Mouse (Mus musculus): ENCODE results near the gene Snrpb2. TPM values are rescaled to one million over a fixed set of nuclear protein-coding genes. Genes with fewer than 3 reads are reported as not detected.

Gene Snrpb2
- total RNA-seq, 2 experiments from 2014 or later = 15.2 to 21.2 TPM

DNA sequence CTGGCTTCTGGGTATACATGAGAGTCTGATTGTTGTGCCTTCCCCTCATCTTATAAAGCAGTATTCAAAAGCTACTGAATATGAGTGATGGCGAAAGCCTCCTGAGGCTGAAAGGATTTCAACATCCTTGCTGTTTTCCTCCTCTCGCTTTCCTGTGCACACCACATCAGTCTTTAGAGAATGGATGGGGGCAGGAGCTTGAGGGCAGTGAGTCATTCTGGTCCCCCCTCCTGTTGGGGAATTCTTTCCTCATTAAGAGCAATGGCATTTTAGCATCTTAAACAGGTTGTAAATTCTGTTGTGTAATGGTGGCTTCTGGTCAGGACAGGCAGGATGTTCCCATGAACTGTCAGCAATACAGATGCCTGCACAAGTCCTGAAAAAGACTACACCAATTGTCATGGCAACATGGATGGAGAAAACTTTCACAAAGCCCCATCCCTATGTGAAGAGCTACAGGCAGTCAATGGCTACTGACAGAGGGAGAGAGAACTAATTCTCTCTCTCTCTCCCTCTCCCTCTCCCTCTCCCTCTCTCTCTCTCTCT, 22.1 kb downstream of the Snrpb2 start:
- DNase-seq = no peak
- intact Hi-C loops (cut with DNase I; ENCODE audit: low total_unique reads) = no loop called here

GRCm38 (mm10) chr2:143089866-143090265, 27.0 kb downstream of the Snrpb2 start:
- intact Hi-C loops (cut with DNase I; ENCODE audit: low total_unique reads) = loop anchor here (10.0 kb wide), 1 partner anchor 235 kb away; no protein-coding TSS in a partner anchor

DNA sequence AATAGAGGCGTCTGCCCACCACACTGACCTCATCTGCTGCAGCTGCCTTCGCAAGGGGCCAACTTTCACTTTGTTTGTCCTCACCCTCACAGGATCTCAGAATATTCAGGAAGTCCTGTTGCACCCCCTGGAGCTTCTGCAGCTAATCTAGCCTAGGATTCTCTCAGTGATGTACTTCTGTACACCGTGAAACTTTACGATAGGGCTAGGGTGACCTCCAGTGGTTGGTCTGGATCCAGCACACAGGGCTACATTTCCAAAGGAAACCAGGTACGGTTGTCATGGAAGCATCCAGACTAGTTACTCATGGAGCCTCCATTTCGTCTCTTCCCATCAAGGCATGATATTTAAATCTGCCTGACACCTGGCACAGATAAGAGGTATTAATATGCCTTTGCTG, 30.9 kb downstream of the Snrpb2 start:
- intact Hi-C loops (cut with DNase I; ENCODE audit: low total_unique reads) = loop anchor here (10.0 kb wide), 1 partner anchor 239 kb away; no protein-coding TSS in a partner anchor
- DNase-seq = peak; percentile 29

More at GRCm38 (mm10) chr2:143089866-143090265, 27.0 kb downstream of the Snrpb2 start:
- DNase-seq = no peak

GRCm38 (mm10) chr2:143094761-143095160, 31.9 kb downstream of the Snrpb2 start:
- intact Hi-C loops (cut with DNase I; ENCODE audit: low total_unique reads) = loop anchor here (10.0 kb wide), 1 partner anchor 240 kb away; no protein-coding TSS in a partner anchor
- no peak for DNase-seq

DNA sequence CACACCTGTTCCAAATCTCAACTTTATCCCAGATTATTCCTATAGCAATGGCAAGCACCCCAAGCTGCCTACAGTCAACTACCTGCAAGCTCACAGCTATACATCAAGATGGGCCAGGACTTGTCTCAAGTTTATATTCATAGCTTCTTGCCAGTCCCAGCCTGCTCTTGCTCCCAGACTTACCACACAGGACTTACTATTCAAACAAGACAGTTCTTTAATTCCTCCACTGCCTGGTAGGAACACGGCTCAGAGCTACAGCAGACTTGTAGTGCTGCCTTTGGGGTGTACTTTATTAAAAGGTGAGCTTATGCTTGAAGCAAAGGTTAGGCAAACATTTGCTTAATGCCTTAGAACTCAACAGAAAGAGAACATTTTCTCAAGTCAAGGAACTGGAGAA, 34.3 kb downstream of the Snrpb2 start:
- DNase-seq = no peak
- intact Hi-C loops (cut with DNase I; ENCODE audit: low total_unique reads) = loop anchor here (10.0 kb wide), 1 partner anchor 242 kb away; no protein-coding TSS in a partner anchor

DNA sequence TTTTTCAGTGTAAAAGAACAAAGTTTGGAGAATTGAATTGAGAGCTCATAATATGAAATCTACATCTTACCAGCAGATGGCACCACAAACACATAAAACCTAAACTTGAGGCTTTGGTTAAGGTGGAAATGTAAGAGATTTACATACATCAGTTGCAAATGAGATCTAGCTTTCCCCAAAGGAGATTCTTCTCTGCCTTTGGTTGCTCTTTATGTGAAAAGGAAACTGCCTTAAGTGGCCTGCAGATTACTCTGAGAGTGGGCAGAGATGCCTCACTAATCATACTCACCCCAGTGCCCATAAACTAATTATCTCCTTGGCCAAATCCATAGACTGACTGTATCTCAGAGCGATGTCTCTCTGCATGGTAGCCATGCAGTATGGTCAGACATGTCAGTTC, 51.0 kb downstream of the Snrpb2 start:
- no peak for DNase-seq
- intact Hi-C loops (cut with DNase I; ENCODE audit: low total_unique reads) = loop anchor here (5.0 kb wide), 1 partner anchor 663 kb away; no protein-coding TSS in a partner anchor

DNA sequence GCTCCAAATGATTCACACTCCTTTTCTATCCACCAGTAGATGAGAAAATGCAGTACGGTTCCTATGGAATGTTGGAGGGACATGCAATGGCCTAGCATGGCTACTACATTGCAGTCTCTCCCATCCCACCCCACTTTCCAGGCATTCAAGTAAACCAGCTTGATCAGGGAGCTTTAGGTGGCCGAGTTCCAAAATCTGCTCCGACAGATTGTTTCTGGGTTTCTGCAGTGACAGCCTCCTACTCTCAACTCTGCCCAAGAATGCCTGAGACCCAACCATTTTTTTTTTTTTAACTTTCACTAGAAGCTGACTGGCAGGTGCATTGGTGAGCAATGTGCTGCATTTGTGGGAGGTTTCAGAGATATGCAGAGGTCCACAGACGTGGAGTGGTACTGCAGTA, 51.9 kb downstream of the Snrpb2 start:
- intact Hi-C loops (cut with DNase I; ENCODE audit: low total_unique reads) = loop anchor here (5.0 kb wide), 1 partner anchor 663 kb away; no protein-coding TSS in a partner anchor
- no peak for DNase-seq

DNA sequence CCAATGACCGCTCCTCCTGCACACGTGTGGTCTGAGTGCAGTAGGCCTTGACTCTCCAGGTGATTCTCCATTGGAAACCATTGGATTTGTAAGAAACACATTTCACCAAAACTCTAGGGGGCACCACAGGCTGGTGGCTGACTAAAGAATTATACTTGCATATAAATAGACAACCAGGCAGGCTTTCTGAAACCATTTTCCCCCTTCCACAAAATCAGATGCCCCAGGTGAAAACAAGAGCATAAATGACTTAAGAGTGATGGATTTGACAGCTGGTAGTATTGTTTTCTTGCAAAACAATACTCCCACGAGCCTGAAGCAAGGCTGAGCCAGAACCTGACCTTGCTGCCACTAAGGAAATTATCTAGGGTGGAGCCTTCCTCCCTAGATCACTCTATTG, 54.6 kb downstream of the Snrpb2 start:
- no peak for DNase-seq
- intact Hi-C loops (cut with DNase I; ENCODE audit: low total_unique reads) = no loop called here

DNA sequence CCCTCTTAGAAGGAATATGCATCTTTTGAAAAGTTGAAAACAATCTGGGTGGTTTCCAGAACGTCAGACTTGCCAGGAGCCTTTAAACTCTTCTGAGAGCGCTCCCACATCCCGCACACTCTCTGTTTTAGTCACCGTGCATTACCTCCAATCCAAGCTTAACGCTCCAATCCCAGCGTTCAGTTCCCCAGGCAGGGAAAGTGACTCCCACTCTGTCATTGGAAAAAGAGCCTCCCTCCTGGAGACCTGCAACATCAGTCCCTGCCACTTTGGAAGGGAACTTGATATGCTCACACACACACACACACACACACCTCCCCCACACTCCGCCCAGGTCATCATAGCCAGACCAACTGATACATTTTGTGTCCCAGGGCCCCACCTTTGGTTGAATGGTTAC, 55.4 kb downstream of the Snrpb2 start:
- DNase-seq = no peak
- intact Hi-C loops (cut with DNase I; ENCODE audit: low total_unique reads) = no loop called here

Other genes with a start within 250 kb of the Snrpb2 start
- gene Kif16b, start 161.5 kb upstream of the Snrpb2 start, total RNA-seq (2021) = 10 to 100 TPM; 24.5 to 29.7 TPM
- gene Otor, start 15.4 kb downstream of the Snrpb2 start, total RNA-seq (2021) = not detected

All from gastrocnemius, postnatal 14 days (tissue).